ENCODE assay signal across 25 mouse cellular contexts in the genomic region with DNA sequence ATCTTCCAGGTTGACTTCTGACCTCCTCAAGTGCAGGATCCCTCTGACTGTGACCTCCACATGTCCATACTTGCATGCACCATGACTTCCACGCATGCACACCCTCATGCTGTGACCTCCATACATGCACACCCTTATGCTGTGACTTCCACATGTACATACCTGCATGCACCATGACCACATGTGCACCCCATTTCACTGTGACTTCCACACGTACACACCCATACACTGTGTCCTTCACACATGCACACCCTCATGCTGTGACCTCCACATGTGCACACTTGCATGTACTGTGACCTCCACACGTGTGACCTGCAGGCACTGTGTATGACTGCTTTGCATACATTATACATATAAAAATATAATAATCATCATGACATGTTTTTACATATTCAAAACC.
A peak's percentile ranks its signal among the peaks of the same experiment; 100 is the strongest.
DNase-seq lines count a peak whose midpoint lies in the region; ATAC-seq and TF ChIP-seq lines count a peak whose summit lies in the region.
"Had no signal": no experiment of that assay in that cellular context is flagged by ENCODE, and none has a peak within 500 bp of the region (broad histone marks: within the 10 kb centered on the region; RNA-seq: fewer than 3 reads in every experiment).

No protein-coding gene starts in this region.

- H3K4me3 ChIP-seq in forebrain, embryonic 15.5 days: no peak overlapping the region
- no peak overlapping the region for H3K4me3 ChIP-seq in forebrain, embryonic 10.5 days
- peak overlapping the region; percentile 70 for H3K4me3 ChIP-seq in megakaryocyte, embryonic 14.5 days (replicated peaks)
- no peak overlapping the region for H3K4me3 ChIP-seq in hindbrain, postnatal 0 days (ENCODE audit: low read length)
- no peak overlapping the region for H3K4me3 ChIP-seq in neural tube, embryonic 14.5 days (ENCODE audit: low read depth, low read length)
- H3K4me3 ChIP-seq in kidney, adult 2 months (ENCODE audit: insufficient read depth, low read depth, low read length): no peak overlapping the region
- H3K4me3 ChIP-seq: embryonic facial prominence, embryonic 13.5 days; erythroblast, embryonic 14.5 days; gastrocnemius, adult 2 months; heart, embryonic 15.5 days; intestine, embryonic 15.5 days; liver, embryonic 15.5 days; lung, embryonic 15.5 days had no signal

- no peak for DNase-seq in forebrain, embryonic 10.5 days (ENCODE audit: extremely low spot score, low spot score)
- no peak for DNase-seq in hindbrain, postnatal 0 days (ENCODE audit: low spot score)
- DNase-seq in adrenal gland, postnatal 36 days: no peak
- DNase-seq in kidney, adult 2 months: no peak
- DNase-seq: adrenal gland, postnatal 10 days; cerebellum, adult 8-10 months; cerebellum, postnatal 36 days; embryo, embryonic 11 days; gastrocnemius, adult 2 months; heart, postnatal 4 days; kidney, adult 9 months; kidney, postnatal 25 days; liver; lung, postnatal 36 days; retina, postnatal 1 day had no signal

- 0 out of 2 replicates have a peak, but pooled peaks have one; percentile 50 for ATAC-seq in forebrain, embryonic 15.5 days (replicated peaks)
- ATAC-seq in megakaryocyte, adult 5-6 weeks (ENCODE audit: poor library complexity, severe bottlenecking): no peak
- peak; percentile 30; the same call in 1 of the 2 replicates for ATAC-seq in hindbrain, postnatal 0 days
- 0 out of 2 replicates have a peak, but pooled peaks have one; percentile 30 for ATAC-seq in neural tube, embryonic 14.5 days (ENCODE audit: low read depth)
- ATAC-seq: intestine, embryonic 15.5 days had no signal

- H3K9ac ChIP-seq in forebrain, embryonic 15.5 days (replicated peaks): no peak overlapping the region
- H3K9ac ChIP-seq in hindbrain, postnatal 0 days (replicated peaks; ENCODE audit: low read length): no peak overlapping the region
- no peak overlapping the region for H3K9ac ChIP-seq in neural tube, embryonic 14.5 days (replicated peaks; ENCODE audit: low read depth, low read length)
- H3K9ac ChIP-seq: embryonic facial prominence, embryonic 13.5 days; heart, embryonic 15.5 days; intestine, embryonic 15.5 days; liver, embryonic 15.5 days; lung, embryonic 15.5 days had no signal

- H3K36me3 ChIP-seq in forebrain, embryonic 15.5 days: no peaks in the 10 kb centered on the region
- no peaks in the 10 kb centered on the region for H3K36me3 ChIP-seq in forebrain, embryonic 10.5 days (replicated peaks)
- H3K36me3 ChIP-seq in megakaryocyte, embryonic 14.5 days (replicated peaks; ENCODE audit: low read length): no peaks in the 10 kb centered on the region
- H3K36me3 ChIP-seq in hindbrain, postnatal 0 days (ENCODE audit: insufficient read depth, low read length): no peaks in the 10 kb centered on the region
- H3K36me3 ChIP-seq in neural tube, embryonic 14.5 days (ENCODE audit: control insufficient read depth, insufficient read depth, low read length): no peaks in the 10 kb centered on the region
- H3K36me3 ChIP-seq in kidney, adult 2 months (ENCODE audit: control insufficient read depth, insufficient read depth, low read length): no peaks in the 10 kb centered on the region
- H3K36me3 ChIP-seq: embryonic facial prominence, embryonic 13.5 days; heart, embryonic 15.5 days; intestine, embryonic 15.5 days; liver, embryonic 15.5 days; lung, embryonic 15.5 days had no signal

- H3K27me3 ChIP-seq in forebrain, embryonic 15.5 days: no peaks in the 10 kb centered on the region
- no peaks in the 10 kb centered on the region for H3K27me3 ChIP-seq in forebrain, embryonic 10.5 days (ENCODE audit: poor library complexity, severe bottlenecking)
- H3K27me3 ChIP-seq in megakaryocyte, embryonic 14.5 days (replicated peaks): no peaks in the 10 kb centered on the region
- no peaks in the 10 kb centered on the region for H3K27me3 ChIP-seq in hindbrain, postnatal 0 days (ENCODE audit: insufficient read depth, low read length)
- no peaks in the 10 kb centered on the region for H3K27me3 ChIP-seq in neural tube, embryonic 14.5 days (ENCODE audit: control insufficient read depth, insufficient read depth, low read length)
- no peaks in the 10 kb centered on the region for H3K27me3 ChIP-seq in kidney, adult 2 months (replicated peaks; ENCODE audit: control insufficient read depth, insufficient read depth, low read length)
- H3K27me3 ChIP-seq: embryonic facial prominence, embryonic 13.5 days; heart, embryonic 15.5 days; intestine, embryonic 15.5 days; liver, embryonic 15.5 days; lung, embryonic 15.5 days had no signal

- 0 out of 2 replicates have a peak, but pooled peaks cover 8% of the 10 kb centered on the region for H3K4me1 ChIP-seq in forebrain, embryonic 15.5 days
- H3K4me1 ChIP-seq in forebrain, embryonic 10.5 days: peaks cover 25% of the 10 kb centered on the region
- no peaks in the 10 kb centered on the region; the same call in 1 of the 2 replicates for H3K4me1 ChIP-seq in megakaryocyte, embryonic 14.5 days
- no peaks in the 10 kb centered on the region for H3K4me1 ChIP-seq in hindbrain, postnatal 0 days (ENCODE audit: insufficient read depth, low read length)
- H3K4me1 ChIP-seq in neural tube, embryonic 14.5 days (ENCODE audit: control insufficient read depth, insufficient read depth, low read length): no peaks in the 10 kb centered on the region
- H3K4me1 ChIP-seq in kidney, adult 2 months (ENCODE audit: control insufficient read depth, insufficient read depth, low read length): no peaks in the 10 kb centered on the region
- H3K4me1 ChIP-seq: heart, embryonic 15.5 days; intestine, embryonic 15.5 days; liver, embryonic 15.5 days; lung, embryonic 15.5 days had no signal

- no peak for TF ChIP-seq CTCF in hindbrain, postnatal 0 days (IDR thresholded peaks at IDR 0.05; ENCODE audit: low read depth)
- no peak for TF ChIP-seq CTCF in kidney, adult 2 months (conservative IDR thresholded peaks at IDR 0.05; ENCODE audit: insufficient read depth, insufficient read length, low read depth, low read length)

- H3K4me2 ChIP-seq in forebrain, embryonic 15.5 days (replicated peaks): no peak overlapping the region
- H3K4me2 ChIP-seq in hindbrain, postnatal 0 days (ENCODE audit: low read depth, low read length): no peak overlapping the region
- H3K4me2 ChIP-seq in neural tube, embryonic 14.5 days (ENCODE audit: low read depth, low read length): no peak overlapping the region
- H3K4me2 ChIP-seq: embryonic facial prominence, embryonic 13.5 days; heart, embryonic 15.5 days; intestine, embryonic 15.5 days; liver, embryonic 15.5 days; lung, embryonic 15.5 days had no signal

- H3K27ac ChIP-seq in forebrain, embryonic 15.5 days (replicated peaks): no peak overlapping the region
- no peak overlapping the region for H3K27ac ChIP-seq in forebrain, embryonic 10.5 days
- H3K27ac ChIP-seq in hindbrain, postnatal 0 days: no peak overlapping the region
- no peak overlapping the region for H3K27ac ChIP-seq in neural tube, embryonic 14.5 days (ENCODE audit: low read depth, low read length)
- H3K27ac ChIP-seq in kidney, adult 2 months (ENCODE audit: insufficient read depth, low read depth, low read length): no peak overlapping the region
- H3K27ac ChIP-seq: embryonic facial prominence, embryonic 13.5 days; gastrocnemius, adult 2 months; heart, embryonic 15.5 days; intestine, embryonic 15.5 days; liver, embryonic 15.5 days; lung, embryonic 15.5 days had no signal

- no peaks in the 10 kb centered on the region for H3K9me3 ChIP-seq in forebrain, embryonic 15.5 days
- no peaks in the 10 kb centered on the region for H3K9me3 ChIP-seq in forebrain, embryonic 10.5 days
- H3K9me3 ChIP-seq in megakaryocyte, embryonic 14.5 days: no peaks in the 10 kb centered on the region
- no peaks in the 10 kb centered on the region for H3K9me3 ChIP-seq in hindbrain, postnatal 0 days (ENCODE audit: low read length)
- H3K9me3 ChIP-seq in neural tube, embryonic 14.5 days (ENCODE audit: control insufficient read depth, low read length): no peaks in the 10 kb centered on the region
- H3K9me3 ChIP-seq: embryonic facial prominence, embryonic 13.5 days; heart, embryonic 15.5 days; intestine, embryonic 15.5 days; liver, embryonic 15.5 days; lung, embryonic 15.5 days had no signal

- no peak for TF ChIP-seq POLR2A in kidney, adult 2 months (IDR thresholded peaks at IDR 0.05; ENCODE audit: low read depth, low read length)

- 89% methylated on average over 3 of the region's 3 CpGs for WGBS in forebrain, embryonic 15.5 days
- 84% methylated on average over 3 of the region's 3 CpGs for WGBS in forebrain, embryonic 10.5 days
- 90% methylated on average over 3 of the region's 3 CpGs for WGBS in hindbrain, postnatal 0 days
- WGBS in neural tube, embryonic 14.5 days: 91% methylated on average over 3 of the region's 3 CpGs
- 85% methylated on average over 3 of the region's 3 CpGs for whole genome bisulfite sequencing in kidney, adult 2 months
